Mouse (Mus musculus) kidney, postnatal 0 days (tissue): ENCODE measurements around the gene Pcgf3. TPM values are rescaled to one million over a fixed set of nuclear protein-coding genes. Genes with fewer than 3 reads are reported as not detected.

Experiments used
- ATAC-seq: fragments of 200-750 bp; cut with Nextera tagmentation; replicated peaks from 2 replicates; pipeline ENCODE4 v1.8.0; 2017; ENCODE audit warnings: low read depth, moderate number of reproducible peaks, moderate TSS enrichment, moderate library complexity; ENCODE audit not compliant: low FRiP score
- DNase-seq: peaks from one replicate; pipeline ENCODE4 v3.0.0-alpha.2; 2016; ENCODE audit warnings: low spot score
- H3K27ac ChIP-seq: fragments of 300-500 bp; sonication (generic); 2 replicates; pipeline ENCODE4 v1.5.1; 2014; ENCODE audit warnings: mild to moderate bottlenecking
- H3K27me3 ChIP-seq: fragments of 300-500 bp; sonication (generic); 2 replicates; pipeline ENCODE4 v1.6.1; 2014; ENCODE audit warnings: low read length, mixed read lengths; ENCODE audit not compliant: insufficient read depth
- H3K36me3 ChIP-seq: fragments of 300-500 bp; sonication (generic); 2 replicates; pipeline ENCODE4 v1.6.1; 2014; ENCODE audit warnings: low read length, mixed read lengths; ENCODE audit not compliant: insufficient read depth
- H3K4me1 ChIP-seq: fragments of 300-500 bp; sonication (generic); replicated peaks from 2 replicates; pipeline ENCODE4 v1.6.1; 2014; ENCODE audit warnings: antibody characterized with exemption, low read length, mixed read lengths; ENCODE audit not compliant: insufficient read depth
- H3K4me2 ChIP-seq: fragments of 300-500 bp; sonication (generic); 2 replicates; pipeline ENCODE4 v1.6.1; 2014; ENCODE audit warnings: mild to moderate bottlenecking, low read length, moderate library complexity, mixed read lengths
- H3K4me3 ChIP-seq: fragments of 300-500 bp; sonication (generic); replicated peaks from 2 replicates; pipeline ENCODE4 v1.5.1; 2014; ENCODE audit warnings: low read depth, low read length
- H3K9ac ChIP-seq: fragments of 300-500 bp; sonication (generic); 2 replicates; pipeline ENCODE4 v1.6.1; 2014; ENCODE audit warnings: low read depth, low read length
- H3K9me3 ChIP-seq: fragments of 300-500 bp; sonication (generic); replicated peaks from 2 replicates; pipeline ENCODE4 v1.6.1; 2016; ENCODE audit warnings: low read length, inconsistent platforms, mixed read lengths
- CTCF ChIP-seq: IDR thresholded peaks from 2 replicates; pipeline ENCODE4 v1.5.1; 2016; ENCODE audit warnings: antibody characterized with exemption, low read depth, mild to moderate bottlenecking, moderate library complexity
- WGBS: fragments of 180-500 bp; shearing (Covaris S2); extraction: QIAGEN DNeasy Blood & Tissue Kit; methylation state at CpG from one replicate; pipeline ENCODE4 v1.1.7; 2014; 5-methylcytosine and 5-hydroxymethylcytosine counted together
- polyA plus RNA-seq: library from polyadenylated mRNA; unstranded; fragments of >200 nt; fragmentation: Nextera tagmentation; extraction: Ambion mirVana; gene quantifications from 2 replicates; pipeline ENCODE4 v1.2.1, GENCODE M21; 2015

Pcgf3 gene
- polyA plus RNA-seq, 1 experiment from 2014 or later = 12.5 TPM

DNA sequence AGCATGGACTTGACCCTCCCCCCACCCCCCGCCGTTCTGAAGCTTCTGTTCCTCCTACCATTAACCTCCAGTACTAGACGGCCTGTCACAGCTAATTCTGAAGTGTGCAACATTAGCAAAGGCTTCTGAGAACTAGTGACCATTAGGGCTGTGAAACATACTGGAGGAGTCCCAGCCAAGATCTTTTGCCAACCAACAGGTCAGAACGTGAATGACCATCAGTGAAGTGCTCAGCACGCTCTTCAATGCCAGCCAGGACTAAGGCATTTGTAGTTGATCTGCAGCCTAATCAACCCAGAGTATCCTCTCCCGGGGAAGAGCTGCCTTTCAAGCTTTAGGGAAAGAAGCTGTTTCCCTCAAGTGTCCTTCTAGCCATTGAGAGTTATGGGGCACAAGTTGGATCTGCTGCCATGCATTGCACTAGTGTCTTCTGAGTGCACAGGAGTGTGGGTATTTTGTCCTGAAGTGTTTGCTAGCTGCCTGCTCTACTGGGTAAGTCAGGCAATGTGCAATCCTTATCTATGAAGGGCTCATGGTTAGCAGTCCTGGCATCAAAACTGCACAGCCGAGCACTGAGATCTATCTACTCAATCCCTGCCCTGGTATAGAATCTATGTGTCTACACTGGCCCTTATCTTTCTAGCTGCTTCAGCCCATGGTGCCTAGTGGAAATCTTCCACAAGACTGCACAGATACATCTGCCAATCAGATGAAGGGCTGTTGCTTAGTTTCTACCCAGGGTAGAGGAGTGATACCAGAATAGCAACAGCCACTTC lies 82.7 kb downstream of the Pcgf3 start:
- DNase-seq (no peak), ATAC-seq (no peak)
- Histone ChIP-seq H3K36me3 (no peaks in the 10 kb centered on the region), H3K9ac (no peak overlapping the region), H3K4me1 (no peaks in the 10 kb centered on the region), H3K27ac (no peak overlapping the region), H3K27me3 (0 out of 2 replicates have a peak, but pooled peaks cover 1% of the 10 kb centered on the region), H3K4me3 (no peak overlapping the region), H3K9me3 (no peaks in the 10 kb centered on the region), H3K4me2 (no peak overlapping the region)
- WGBS = 61% methylated on average over 7 of the region's 7 CpGs
- no peak for TF ChIP-seq CTCF

DNA sequence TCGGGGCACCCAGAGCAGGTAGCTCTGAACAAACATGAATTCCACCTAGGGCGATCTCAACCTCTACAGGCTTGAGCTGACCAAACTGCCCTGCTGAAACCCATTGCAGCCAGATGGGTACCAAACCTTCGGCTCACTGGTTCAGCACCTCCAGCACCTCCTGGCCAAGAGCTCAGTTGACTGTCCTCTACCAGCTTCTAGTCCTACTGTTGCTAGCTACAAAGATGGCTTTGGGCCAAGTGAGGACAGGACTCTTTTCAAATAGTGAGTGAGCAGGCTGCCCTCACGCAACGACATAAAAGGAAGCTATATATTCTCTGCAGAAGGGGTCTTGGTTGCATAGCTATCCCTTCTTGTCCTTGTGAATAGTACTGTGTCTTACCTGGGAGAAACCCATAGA lies 86.6 kb downstream of the Pcgf3 start:
- Histone ChIP-seq H3K4me2 (no peak overlapping the region), H3K4me3 (no peak overlapping the region), H3K36me3 (no peaks in the 10 kb centered on the region), H3K9me3 (no peaks in the 10 kb centered on the region), H3K4me1 (no peaks in the 10 kb centered on the region; the same call in 1 of the 2 replicates), H3K27ac (no peak overlapping the region), H3K27me3 (0 out of 2 replicates have a peak, but pooled peaks cover 7% of the 10 kb centered on the region), H3K9ac (no peak overlapping the region)
- no peak for ATAC-seq
- TF ChIP-seq CTCF = no peak
- 89% methylated on average over 5 of the region's 5 CpGs for WGBS
- DNase-seq = no peak

DNA sequence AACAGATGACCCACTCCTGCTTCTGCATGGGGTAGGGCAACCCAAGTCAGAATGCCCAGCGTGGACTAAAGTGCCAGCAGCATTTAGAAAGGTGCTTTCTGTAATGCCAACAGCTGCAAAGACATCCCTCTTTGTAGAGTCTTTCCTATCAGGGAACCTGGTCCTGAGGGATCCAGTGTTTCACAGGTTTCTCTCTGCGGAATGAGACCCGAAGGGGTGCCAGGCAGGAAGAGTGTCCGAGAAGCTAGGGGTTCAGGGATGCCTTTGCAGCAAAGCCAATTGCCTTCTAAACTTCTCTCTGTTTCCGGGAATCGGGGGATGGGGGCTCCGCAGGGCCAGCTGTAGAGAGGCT lies 88.1 kb downstream of the Pcgf3 start:
- peak overlapping the region; percentile 54 for H3K4me2 ChIP-seq
- no peak overlapping the region for H3K9ac ChIP-seq
- no peaks in the 10 kb centered on the region; the same call in 1 of the 2 replicates for H3K4me1 ChIP-seq
- no peaks in the 10 kb centered on the region for H3K36me3 ChIP-seq
- no peak for TF ChIP-seq CTCF
- no peak for ATAC-seq
- no peak overlapping the region for H3K4me3 ChIP-seq
- H3K9me3 ChIP-seq = no peaks in the 10 kb centered on the region
- no peak overlapping the region for H3K27ac ChIP-seq
- H3K27me3 ChIP-seq = 0 out of 2 replicates have a peak, but pooled peaks cover 7% of the 10 kb centered on the region
- DNase-seq = no peak
- WGBS = 19% methylated on average over 7 of the region's 7 CpGs

GRCm38 (mm10) chr5:108549489-108550206 lies 88.6 kb downstream of the Pcgf3 start, which contains the start of gene Cplx1:
Gene Cplx1, minus strand, starts transcription at chr5:108550024.
- no peak within 1 kb of the TSS for H3K9ac ChIP-seq
- ATAC-seq = peak; percentile 66; the same call in 1 of the 2 replicates
- H3K36me3 ChIP-seq = no peaks in the 10 kb centered on the region
- H3K27me3 ChIP-seq = 0 out of 2 replicates have a peak, but pooled peaks cover 7% of the 10 kb centered on the region
- H3K4me1 ChIP-seq = no peaks in the 10 kb centered on the region; the same call in 1 of the 2 replicates
- no peak for TF ChIP-seq CTCF
- no peak within 1 kb of the TSS for H3K27ac ChIP-seq
- 0 out of 2 replicates have a peak within 1 kb of the TSS, but pooled peaks have one; percentile 16 for H3K4me3 ChIP-seq
- H3K9me3 ChIP-seq = no peaks in the 10 kb centered on the region
- DNase-seq = peak; percentile 81
- under 1% methylated on average over 47 of the region's 56 CpGs for whole genome bisulfite sequencing
- H3K4me2 ChIP-seq = peak within 1 kb of the TSS; percentile 54

GRCm38 (mm10) chr5:108550207-108550594 lies 89.2 kb downstream of the Pcgf3 start:
- ATAC-seq = no peak
- TF ChIP-seq CTCF = no peak

DNA sequence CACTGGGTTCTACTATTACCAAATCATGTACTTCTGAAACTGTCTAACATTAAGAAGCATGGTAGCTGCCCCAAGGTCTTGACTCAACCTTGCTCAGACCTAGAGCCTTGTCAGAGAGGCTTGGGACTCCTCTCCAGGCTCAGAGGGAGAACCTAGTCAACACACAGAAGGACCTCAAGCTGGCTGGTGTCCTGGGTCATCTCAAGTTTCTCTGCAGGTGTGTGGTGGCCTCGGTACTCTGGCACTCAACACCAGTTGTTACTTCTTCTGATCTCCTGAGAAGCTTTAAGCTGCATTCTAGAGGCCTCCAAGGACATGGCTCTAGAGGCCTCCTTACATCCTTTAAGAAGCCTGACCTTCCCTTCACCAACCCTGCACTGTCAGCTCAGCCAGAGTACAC lies 93.0 kb downstream of the Pcgf3 start:
- WGBS = 68% methylated on average over 1 of the region's 1 CpGs
- no peak for TF ChIP-seq CTCF
- no peak for DNase-seq
- H3K4me1 ChIP-seq = no peaks in the 10 kb centered on the region; the same call in 1 of the 2 replicates
- no peaks in the 10 kb centered on the region for H3K36me3 ChIP-seq
- no peak overlapping the region for H3K4me2 ChIP-seq
- H3K9ac ChIP-seq = no peak overlapping the region
- no peak overlapping the region for H3K27ac ChIP-seq
- H3K4me3 ChIP-seq = no peak overlapping the region
- H3K9me3 ChIP-seq = no peaks in the 10 kb centered on the region
- no peak for ATAC-seq
- 0 out of 2 replicates have a peak, but pooled peaks cover 3% of the 10 kb centered on the region for H3K27me3 ChIP-seq

More at GRCm38 (mm10) chr5:108550207-108550594, 89.2 kb downstream of the Pcgf3 start:
- 2% methylated on average over 16 of the region's 16 CpGs for WGBS
- H3K36me3 ChIP-seq = no peaks in the 10 kb centered on the region
- peak overlapping the region; percentile 54 for H3K4me2 ChIP-seq
- no peak for DNase-seq
- 0 out of 2 replicates have a peak, but pooled peaks cover 7% of the 10 kb centered on the region for H3K27me3 ChIP-seq
- no peak overlapping the region for H3K27ac ChIP-seq
- H3K4me1 ChIP-seq = no peaks in the 10 kb centered on the region; the same call in 1 of the 2 replicates
- H3K9me3 ChIP-seq = no peaks in the 10 kb centered on the region
- no peak overlapping the region for H3K9ac ChIP-seq
- H3K4me3 ChIP-seq = 0 out of 2 replicates have a peak overlapping the region, but pooled peaks have one; percentile 16

Other genes starting within 250 kb of the Pcgf3 start
- gene Dr1, start 192.3 kb upstream of the Pcgf3 start, polyA plus RNA-seq = 42.8 and 44.8 TPM in 2 replicates
- gene Pigg, start 148.6 kb upstream of the Pcgf3 start, polyA plus RNA-seq = 4.3 and 5.9 TPM in 2 replicates
- 0.09 and 0.11 TPM in 2 replicates for gene Gm42517, start 93.3 kb upstream of the Pcgf3 start, polyA plus RNA-seq
- gene Pde6b, start 72.8 kb upstream of the Pcgf3 start, polyA plus RNA-seq = 0.22 TPM in 2 replicates
- 745 and 753 TPM in 2 replicates for gene Atp5k, start 26.8 kb upstream of the Pcgf3 start, polyA plus RNA-seq
- gene Mfsd7a, start 12.3 kb upstream of the Pcgf3 start, polyA plus RNA-seq = 0.34 and 0.56 TPM in 2 replicates
- gene Cplx1, start 88.8 kb downstream of the Pcgf3 start, polyA plus RNA-seq = 0.20 and 0.27 TPM in 2 replicates
- gene Gak, start 168.5 kb downstream of the Pcgf3 start, polyA plus RNA-seq = 43.1 and 44.6 TPM in 2 replicates
- gene Tmem175, start 168.5 kb downstream of the Pcgf3 start, polyA plus RNA-seq = 27.8 and 28.1 TPM in 2 replicates
- gene Idua, start 199.1 kb downstream of the Pcgf3 start, polyA plus RNA-seq = 6.3 and 7.4 TPM in 2 replicates
- gene Dgkq, start 208.4 kb downstream of the Pcgf3 start, polyA plus RNA-seq = 6.5 and 6.9 TPM in 2 replicates
- 8.5 and 10.1 TPM in 2 replicates for gene Slc26a1, start 214.3 kb downstream of the Pcgf3 start, polyA plus RNA-seq
- gene Fgfrl1, start 231.2 kb downstream of the Pcgf3 start, polyA plus RNA-seq = 23.2 and 25.1 TPM in 2 replicates